Mouse (Mus musculus): ENCODE measurements around the gene Gm13271. TPM values are rescaled to one million over a fixed set of nuclear protein-coding genes. Genes with fewer than 3 reads are reported as not detected.
"Not testable (repeated sequence)": the region's sequence is repeated elsewhere in the genome, so short reads cannot be mapped to it uniquely, and the experiment has no call there.

Gene Gm13271
- total and polyA plus RNA-seq, 2 experiments from 2014 or later = not detected

GRCm38 (mm10) chr4:88742771-88743371 lies 11.8 kb upstream of the Gm13271 start:
- H3K4me2 ChIP-seq (ENCODE audit: low read depth) = no peak overlapping the region
- no peak overlapping the region for H3K4me3 ChIP-seq (ENCODE audit: low read depth, low read length)
- peak; percentile 36 for TF ChIP-seq CTCF (IDR thresholded peaks at IDR 0.05; ENCODE audit: low read depth)
- H3K9ac ChIP-seq = no peak overlapping the region
- no peaks in the 10 kb centered on the region for H3K27me3 ChIP-seq (ENCODE audit: insufficient read depth, low read length)
- no peaks in the 10 kb centered on the region for H3K36me3 ChIP-seq (ENCODE audit: insufficient read depth)
- no peaks in the 10 kb centered on the region for H3K4me1 ChIP-seq (ENCODE audit: insufficient read depth)
- no peak for ATAC-seq
- WGBS = 69% methylated on average over 7 of the region's 7 CpGs
- no peak overlapping the region for H3K27ac ChIP-seq (ENCODE audit: low read depth, low read length)
- H3K9me3 ChIP-seq (ENCODE audit: low read length) = no peaks in the 10 kb centered on the region
- no peak for DNase-seq

DNA sequence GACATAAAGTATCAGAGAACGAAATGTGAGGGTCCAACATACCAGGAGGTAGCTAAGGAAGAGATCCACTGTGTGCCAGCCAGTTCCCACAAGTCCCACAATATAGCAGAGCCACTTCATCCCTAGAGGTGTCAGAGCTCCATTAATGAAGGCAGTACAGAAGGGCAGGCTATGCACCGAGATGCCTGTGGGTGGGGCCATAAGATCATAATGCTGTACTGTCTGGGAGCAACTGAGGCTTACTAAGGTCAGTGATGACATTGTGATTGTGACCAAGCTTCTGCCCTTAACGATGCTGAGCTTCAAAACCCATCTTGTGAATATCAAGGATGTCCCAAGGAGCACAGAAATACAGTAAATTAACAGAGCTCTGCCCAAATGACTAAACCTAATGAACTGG lies 10.5 kb upstream of the Gm13271 start:
- no peak overlapping the region for H3K4me3 ChIP-seq (ENCODE audit: low read depth, low read length)
- no peaks in the 10 kb centered on the region for H3K36me3 ChIP-seq (ENCODE audit: insufficient read depth)
- ATAC-seq (no peak), DNase-seq (no peak)
- H3K9ac ChIP-seq = no peak overlapping the region
- no peaks in the 10 kb centered on the region for H3K4me1 ChIP-seq (ENCODE audit: insufficient read depth)
- H3K27ac ChIP-seq (ENCODE audit: low read depth, low read length) = no peak overlapping the region
- no peak for TF ChIP-seq CTCF (IDR thresholded peaks at IDR 0.05; ENCODE audit: low read depth)
- no peaks in the 10 kb centered on the region for H3K9me3 ChIP-seq (ENCODE audit: low read length)
- H3K4me2 ChIP-seq (ENCODE audit: low read depth) = no peak overlapping the region
- WGBS = 61% methylated on average over 3 of the region's 3 CpGs
- H3K27me3 ChIP-seq (ENCODE audit: insufficient read depth, low read length) = no peaks in the 10 kb centered on the region

- Histone ChIP-seq H3K36me3 (ENCODE audit: insufficient read depth) (no peaks in the 10 kb centered on the region), H3K27ac (ENCODE audit: low read depth, low read length) (no peak overlapping the region), H3K9ac (no peak overlapping the region), H3K27me3 (ENCODE audit: insufficient read depth, low read length) (no peaks in the 10 kb centered on the region), H3K9me3 (ENCODE audit: low read length) (no peaks in the 10 kb centered on the region), H3K4me2 (ENCODE audit: low read depth) (no peak overlapping the region), H3K4me3 (ENCODE audit: low read depth, low read length) (no peak overlapping the region), H3K4me1 (ENCODE audit: insufficient read depth) (no peaks in the 10 kb centered on the region)
- WGBS = 79% methylated on average over 6 of the region's 6 CpGs
- TF ChIP-seq CTCF (IDR thresholded peaks at IDR 0.05; ENCODE audit: low read depth) = no peak
- ATAC-seq (no peak), DNase-seq (no peak)
Observed at GRCm38 (mm10) chr4:88749926-88750325, 4.7 kb upstream of the Gm13271 start.

- Histone ChIP-seq H3K27ac (ENCODE audit: low read depth, low read length) (peak overlapping the region; percentile 35; the same call in 1 of the 2 replicates), H3K4me3 (ENCODE audit: low read depth, low read length) (peak overlapping the region; percentile 40), H3K4me2 (ENCODE audit: low read depth) (peak overlapping the region; percentile 75), H3K9ac (peak overlapping the region; percentile 39; the same call in 1 of the 2 replicates)
- peak; percentile 27 for DNase-seq
- H3K9me3 ChIP-seq (ENCODE audit: low read length); H3K27me3 ChIP-seq (ENCODE audit: insufficient read depth, low read length); H3K36me3 ChIP-seq (ENCODE audit: insufficient read depth); ATAC-seq; H3K4me1 ChIP-seq (ENCODE audit: insufficient read depth): not testable (repeated sequence)
- WGBS = 11% methylated on average over 28 of the region's 31 CpGs
Observed at GRCm38 (mm10) chr4:88756581-88757513, 2.2 kb downstream of the Gm13271 start.

DNA sequence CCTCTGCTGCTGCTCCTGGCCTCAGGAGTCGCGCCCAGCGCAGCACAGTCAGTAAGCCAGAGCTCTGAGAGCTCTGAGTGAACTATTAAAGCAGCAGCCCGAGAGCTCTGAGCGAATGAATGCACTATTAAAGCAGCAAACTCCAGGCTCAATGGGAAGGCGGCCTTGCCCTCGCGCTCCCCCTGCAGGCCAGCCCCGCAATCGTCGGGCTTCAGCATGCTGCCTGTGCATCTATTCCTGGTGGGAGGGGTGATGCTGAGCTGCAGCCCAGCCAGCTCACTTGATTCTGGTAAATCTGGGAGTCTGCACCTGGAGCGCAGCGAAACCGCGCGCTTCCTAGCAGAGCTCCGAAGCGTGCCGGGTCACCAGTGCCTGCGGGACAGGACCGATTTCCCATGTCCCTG lies 3.0 kb downstream of the Gm13271 start:
- ATAC-seq = peak; percentile 100
- H3K4me1 ChIP-seq (ENCODE audit: insufficient read depth); H3K36me3 ChIP-seq (ENCODE audit: insufficient read depth); H3K27me3 ChIP-seq (ENCODE audit: insufficient read depth, low read length); H3K9me3 ChIP-seq (ENCODE audit: low read length): not testable (repeated sequence)
- TF ChIP-seq CTCF (IDR thresholded peaks at IDR 0.05; ENCODE audit: low read depth) = peak; percentile 77
- Histone ChIP-seq H3K9ac (peak overlapping the region; percentile 39; the same call in 1 of the 2 replicates), H3K4me3 (ENCODE audit: low read depth, low read length) (peak overlapping the region; percentile 40), H3K27ac (ENCODE audit: low read depth, low read length) (peak overlapping the region; percentile 35; the same call in 1 of the 2 replicates), H3K4me2 (ENCODE audit: low read depth) (peak overlapping the region; percentile 75)
- WGBS = under 1% methylated on average over 21 of the region's 21 CpGs
- DNase-seq = peak; percentile 85

GRCm38 (mm10) chr4:88758751-88759150 lies 4.1 kb downstream of the Gm13271 start:
- not testable (repeated sequence) for H3K36me3 ChIP-seq (ENCODE audit: insufficient read depth); H3K27ac ChIP-seq (ENCODE audit: low read depth, low read length); H3K4me1 ChIP-seq (ENCODE audit: insufficient read depth); ATAC-seq; H3K4me3 ChIP-seq (ENCODE audit: low read depth, low read length); DNase-seq; H3K27me3 ChIP-seq (ENCODE audit: insufficient read depth, low read length); H3K9me3 ChIP-seq (ENCODE audit: low read length); H3K4me2 ChIP-seq (ENCODE audit: low read depth); H3K9ac ChIP-seq
- 92% methylated on average over 9 of the region's 9 CpGs for WGBS

DNA sequence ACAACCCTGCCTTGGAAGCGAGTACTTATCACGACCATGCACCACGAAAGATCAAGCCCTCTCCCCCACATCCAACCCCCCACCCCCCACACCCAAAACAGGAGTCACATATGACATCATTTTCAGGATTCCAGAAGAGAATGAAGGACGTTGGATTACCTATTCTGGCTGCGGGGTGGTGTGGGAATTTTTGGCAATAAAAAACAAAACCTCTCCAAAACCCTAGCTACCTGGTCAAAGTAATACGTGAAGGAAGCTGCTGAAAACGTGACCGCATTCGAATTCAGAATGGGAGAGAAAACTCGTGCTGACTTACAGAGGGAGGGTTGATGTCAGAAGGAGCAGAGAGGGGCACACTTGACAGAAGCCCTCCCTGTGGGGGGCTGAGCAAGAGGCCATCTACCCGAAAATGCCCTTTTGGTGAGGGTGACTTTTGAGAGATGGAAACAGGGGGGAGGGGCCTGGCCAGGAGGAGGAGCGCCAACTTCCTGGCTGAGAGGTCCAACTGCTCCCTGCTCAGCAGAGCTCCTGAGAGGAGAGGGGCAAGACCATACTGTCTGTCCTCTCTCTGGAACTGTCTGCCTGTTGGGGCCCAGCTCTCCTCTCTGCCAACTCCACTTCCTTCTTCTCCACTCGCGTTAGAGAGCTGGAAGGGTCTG lies 5.1 kb downstream of the Gm13271 start, which contains the start of gene Gm13283:
Gene Gm13283 (plus strand): TSS at position 510 of the 659 bp plus-strand sequence.
- not testable (repeated sequence) for DNase-seq; H3K27ac ChIP-seq (ENCODE audit: low read depth, low read length); H3K27me3 ChIP-seq (ENCODE audit: insufficient read depth, low read length); H3K4me1 ChIP-seq (ENCODE audit: insufficient read depth); H3K9ac ChIP-seq; ATAC-seq; H3K9me3 ChIP-seq (ENCODE audit: low read length); H3K36me3 ChIP-seq (ENCODE audit: insufficient read depth)
- H3K4me2 ChIP-seq (ENCODE audit: low read depth) = peak within 1 kb of the TSS; percentile 62
- 34% methylated on average over 8 of the region's 14 CpGs for WGBS
- H3K4me3 ChIP-seq (ENCODE audit: low read depth, low read length) = peak within 1 kb of the TSS; percentile 27

All from forebrain, postnatal 0 days (tissue).